Mouse (Mus musculus) liver, postnatal 0 days (tissue): ENCODE measurements at regions not wholly inside any gene's neighbourhood (a gene's known extent, or its start where the extent isn't known, plus 50 kb on each side); places are given as distances from the start of the nearest gene placed in this dataset.

Source experiments
- ATAC-seq: fragments of 200-750 bp; cut with Nextera tagmentation; 2 replicates; pipeline ENCODE4 v1.8.0; 2017; ENCODE audit warnings: mild to moderate bottlenecking, moderate library complexity
- DNase-seq: peaks from one replicate; pipeline ENCODE4 v3.0.0-alpha.2; 2016
- H3K27ac ChIP-seq: fragments of 300-500 bp; sonication (generic); 2 replicates; pipeline ENCODE4 v1.5.1; 2014; ENCODE audit warnings: antibody characterized with exemption, moderate library complexity, mild to moderate bottlenecking, low read depth
- H3K27me3 ChIP-seq: fragments of 300-500 bp; sonication (generic); 2 replicates; pipeline ENCODE4 v1.6.1; 2014; ENCODE audit warnings: low read length, control low read depth, mixed read lengths; ENCODE audit not compliant: insufficient read depth
- H3K36me3 ChIP-seq: fragments of 300-500 bp; sonication (generic); replicated peaks from 2 replicates; pipeline ENCODE4 v1.6.1; 2014; ENCODE audit warnings: mild to moderate bottlenecking, control low read depth, low read length, moderate library complexity, mixed read lengths; ENCODE audit not compliant: insufficient read depth
- H3K4me1 ChIP-seq: fragments of 300-500 bp; sonication (generic); 2 replicates; pipeline ENCODE4 v1.6.1; 2014; ENCODE audit warnings: antibody characterized with exemption, mild to moderate bottlenecking, control low read depth; ENCODE audit not compliant: insufficient read depth
- H3K4me2 ChIP-seq: fragments of 300-500 bp; sonication (generic); 2 replicates; pipeline ENCODE4 v1.6.1; 2014; ENCODE audit warnings: low read depth, mild to moderate bottlenecking, low read length, moderate library complexity, mixed read lengths
- H3K4me3 ChIP-seq: fragments of 300-500 bp; sonication (generic); 2 replicates; pipeline ENCODE4 v1.5.1; 2014; ENCODE audit warnings: low read depth, low read length
- H3K9ac ChIP-seq: fragments of 300-500 bp; sonication (generic); replicated peaks from 2 replicates; pipeline ENCODE4 v1.6.1; 2014; ENCODE audit warnings: mild to moderate bottlenecking, moderate library complexity
- H3K9me3 ChIP-seq: fragments of 300-500 bp; sonication (generic); 2 replicates; pipeline ENCODE4 v1.6.1; 2016; ENCODE audit warnings: mild to moderate bottlenecking, control low read depth, low read length, mixed read lengths
- CTCF ChIP-seq: sonication (generic); IDR thresholded peaks from 2 replicates; pipeline ENCODE4 v1.5.1; 2016; ENCODE audit warnings: antibody characterized with exemption, low read depth
- EP300 ChIP-seq: IDR thresholded peaks from 2 replicates; pipeline ENCODE4 v1.6.1; 2016; ENCODE audit warnings: antibody characterized with exemption, low read depth, mild to moderate bottlenecking
- WGBS: fragments of 180-500 bp; shearing (Covaris S2); extraction: QIAGEN DNeasy Blood & Tissue Kit; methylation state at CpG from one replicate; pipeline ENCODE4 v1.1.7; 2014; ENCODE audit not compliant: insufficient replicate concordance; 5-methylcytosine and 5-hydroxymethylcytosine counted together

GRCm38 (mm10) chrX:167015602-167016001, 193.5 kb downstream of the Tmsb4x start:
- TF ChIP-seq CTCF (0 out of 2 replicates have a peak, but pooled peaks have one; percentile 4), EP300 (no peak)
- no peak for ATAC-seq

GRCm38 (mm10) chrX:167014322-167014721, 194.8 kb downstream of the Tmsb4x start:
- TF ChIP-seq EP300 (no peak), CTCF (no peak)
- Histone ChIP-seq H3K4me1 (no peaks in the 10 kb centered on the region), H3K4me2 (no peak overlapping the region), H3K27ac (no peak overlapping the region), H3K9me3 (no peaks in the 10 kb centered on the region), H3K36me3 (no peaks in the 10 kb centered on the region), H3K9ac (no peak overlapping the region), H3K27me3 (0 out of 2 replicates have a peak, but pooled peaks cover 3% of the 10 kb centered on the region), H3K4me3 (no peak overlapping the region)
- whole genome bisulfite sequencing: 65% methylated on average over 2 of the region's 2 CpGs
- DNase-seq (no peak), ATAC-seq (no peak)

More at GRCm38 (mm10) chrX:167015602-167016001, 193.5 kb downstream of the Tmsb4x start:
- H3K27me3 ChIP-seq: 0 out of 2 replicates have a peak, but pooled peaks cover 3% of the 10 kb centered on the region
- H3K4me1 ChIP-seq: no peaks in the 10 kb centered on the region
- no peak overlapping the region for H3K4me2 ChIP-seq
- H3K4me3 ChIP-seq: no peak overlapping the region
- H3K9me3 ChIP-seq: no peaks in the 10 kb centered on the region
- no peak overlapping the region for H3K27ac ChIP-seq
- WGBS: 65% methylated on average over 2 of the region's 2 CpGs
- DNase-seq: no peak
- H3K36me3 ChIP-seq: no peaks in the 10 kb centered on the region
- H3K9ac ChIP-seq: no peak overlapping the region

DNA sequence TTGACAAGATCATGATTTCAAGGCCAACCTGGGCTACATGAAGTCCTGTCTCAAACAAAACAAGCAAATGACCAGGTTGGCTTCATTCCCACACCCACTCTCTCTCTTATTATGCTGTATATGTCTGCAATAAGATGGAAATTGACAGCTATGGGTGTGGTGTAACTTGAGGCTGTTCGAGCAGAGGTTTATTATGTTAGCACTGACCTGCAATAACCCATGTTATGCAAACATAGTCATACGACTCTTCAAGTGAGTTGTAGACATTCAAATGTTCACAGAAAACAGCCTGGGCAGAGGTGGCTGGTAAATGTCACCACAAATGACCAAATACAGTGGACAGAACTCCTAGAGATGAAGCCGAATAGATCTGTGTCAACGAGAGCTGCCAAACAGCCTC, 196.2 kb downstream of the Tmsb4x start:
- Histone ChIP-seq H3K4me2 (no peak overlapping the region), H3K27ac (no peak overlapping the region), H3K4me1 (no peaks in the 10 kb centered on the region), H3K36me3 (no peaks in the 10 kb centered on the region), H3K27me3 (no peaks in the 10 kb centered on the region), H3K4me3 (no peak overlapping the region), H3K9me3 (no peaks in the 10 kb centered on the region), H3K9ac (no peak overlapping the region)
- DNase-seq: no peak
- 55% methylated on average over 4 of the region's 4 CpGs for WGBS
- TF ChIP-seq CTCF: no peak
- no peak for TF ChIP-seq EP300
- no peak for ATAC-seq

GRCm38 (mm10) chrX:167011977-167012542, 197.1 kb downstream of the Tmsb4x start:
- Histone ChIP-seq H3K27me3 (0 out of 2 replicates have a peak, but pooled peaks cover 2% of the 10 kb centered on the region), H3K4me3 (no peak overlapping the region), H3K36me3 (no peaks in the 10 kb centered on the region), H3K4me1 (no peaks in the 10 kb centered on the region), H3K27ac (no peak overlapping the region), H3K9ac (no peak overlapping the region), H3K9me3 (no peaks in the 10 kb centered on the region), H3K4me2 (no peak overlapping the region)
- ATAC-seq (no peak), DNase-seq (no peak)
- WGBS: 55% methylated on average over 1 of the region's 1 CpGs
- TF ChIP-seq EP300: no peak
- no peak for TF ChIP-seq CTCF

DNA sequence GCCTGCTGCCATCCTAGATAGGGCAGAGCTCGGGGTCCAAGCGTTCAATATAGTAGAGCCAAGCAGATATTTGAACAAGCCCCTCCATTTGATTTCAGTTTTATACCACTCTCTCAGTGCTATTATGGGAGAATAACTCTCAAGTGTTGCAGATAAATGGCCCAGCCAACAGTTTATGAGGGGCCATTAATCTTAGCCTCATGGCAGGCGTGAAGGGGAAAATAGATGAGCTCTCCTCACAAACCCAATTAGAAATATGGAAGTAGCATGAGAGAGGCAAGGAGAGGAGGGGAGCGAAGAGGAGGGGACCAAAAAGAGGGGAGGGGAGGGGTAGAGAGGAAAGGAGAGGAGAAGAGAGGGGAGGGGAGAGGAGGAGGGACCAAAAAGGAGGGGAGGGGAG, 213.3 kb downstream of the Tmsb4x start:
- Histone ChIP-seq H3K4me1 (no peaks in the 10 kb centered on the region), H3K27me3 (no peaks in the 10 kb centered on the region), H3K4me2 (no peak overlapping the region), H3K9me3 (no peaks in the 10 kb centered on the region), H3K36me3 (no peaks in the 10 kb centered on the region), H3K27ac (no peak overlapping the region), H3K9ac (no peak overlapping the region), H3K4me3 (no peak overlapping the region)
- DNase-seq: no peak
- no peak for ATAC-seq
- WGBS: 77% methylated on average over 4 of the region's 4 CpGs
- TF ChIP-seq CTCF (no peak), EP300 (no peak)

GRCm38 (mm10) chrX:166981003-166981402, 228.1 kb downstream of the Tmsb4x start:
- Histone ChIP-seq H3K27me3 (0 out of 2 replicates have a peak, but pooled peaks cover 2% of the 10 kb centered on the region), H3K4me1 (no peaks in the 10 kb centered on the region), H3K9me3 (no peaks in the 10 kb centered on the region), H3K4me2 (no peak overlapping the region), H3K27ac (no peak overlapping the region), H3K36me3 (no peaks in the 10 kb centered on the region), H3K9ac (no peak overlapping the region), H3K4me3 (no peak overlapping the region)
- DNase-seq (no peak), ATAC-seq (no peak)
- 53% methylated on average over 6 of the region's 6 CpGs for WGBS
- no peak for TF ChIP-seq EP300
- TF ChIP-seq CTCF: no peak
